Mouse (Mus musculus) cerebellum, postnatal 36 days (tissue): ENCODE measurements around the gene Crk.
"Not testable (repeated sequence)": the region's sequence is repeated elsewhere in the genome, so short reads cannot be mapped to it uniquely, and the experiment has no call there.

ENCODE experiments used
- DNase-seq, 2 experiments: peaks; one replicate each; pipeline ENCODE4 v3.0.0; 2021 to 2022; ENCODE audit warnings: mixed read lengths in 2 of 2

The Crk gene

DNA sequence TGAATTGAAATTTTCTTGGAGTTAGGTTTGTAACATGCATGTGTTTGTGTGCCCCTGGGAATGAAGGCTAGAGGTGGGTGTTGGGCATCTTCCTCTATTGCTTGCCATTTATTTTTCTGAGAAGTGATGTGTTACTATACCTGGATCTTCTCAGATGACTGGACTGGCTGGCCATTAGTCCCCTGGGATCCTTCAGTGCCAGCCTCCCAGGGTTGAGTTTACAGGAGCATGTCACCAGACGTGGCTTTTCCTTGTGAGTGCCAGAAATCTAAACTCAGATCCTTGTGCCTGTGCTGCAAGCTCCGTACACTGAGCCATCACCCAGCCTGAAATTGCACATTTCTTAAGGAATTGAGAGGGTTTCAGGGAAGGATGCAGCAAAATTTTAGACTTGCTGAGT is 5.9 kb downstream of the Crk start:
- no peak for DNase-seq

DNA sequence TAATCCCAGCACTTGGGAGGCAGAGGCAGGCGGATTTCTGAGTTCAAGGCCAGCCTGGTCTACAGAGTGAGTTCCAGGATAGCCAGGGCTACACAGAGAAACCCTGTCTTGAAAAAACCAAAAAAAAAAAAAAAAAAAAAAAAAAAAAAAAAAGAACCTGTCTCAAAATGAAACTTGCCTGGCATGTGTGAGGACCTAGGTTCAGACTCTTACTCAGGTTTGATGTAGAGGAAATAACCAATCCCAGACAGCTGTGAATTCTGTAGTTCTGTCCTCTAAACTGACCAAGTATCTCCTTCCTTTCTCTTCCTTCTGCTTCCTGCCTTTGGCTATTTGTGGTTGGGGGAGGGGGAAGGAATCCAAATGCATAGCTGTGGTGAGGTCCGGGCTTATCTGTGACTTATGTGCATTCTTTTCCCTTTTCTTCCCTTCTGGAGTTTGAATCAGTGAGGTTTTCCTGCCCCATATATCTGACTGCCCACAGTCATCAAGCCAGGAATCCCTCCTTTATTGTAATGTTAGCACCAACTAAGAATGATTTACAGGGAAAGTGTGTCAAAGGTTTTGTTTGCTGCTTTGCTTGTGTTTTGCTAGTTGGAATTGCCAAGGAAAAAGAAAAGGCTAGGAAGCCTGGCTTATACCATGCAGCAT is 8.4 kb downstream of the Crk start:
- DNase-seq, result no peak

DNA sequence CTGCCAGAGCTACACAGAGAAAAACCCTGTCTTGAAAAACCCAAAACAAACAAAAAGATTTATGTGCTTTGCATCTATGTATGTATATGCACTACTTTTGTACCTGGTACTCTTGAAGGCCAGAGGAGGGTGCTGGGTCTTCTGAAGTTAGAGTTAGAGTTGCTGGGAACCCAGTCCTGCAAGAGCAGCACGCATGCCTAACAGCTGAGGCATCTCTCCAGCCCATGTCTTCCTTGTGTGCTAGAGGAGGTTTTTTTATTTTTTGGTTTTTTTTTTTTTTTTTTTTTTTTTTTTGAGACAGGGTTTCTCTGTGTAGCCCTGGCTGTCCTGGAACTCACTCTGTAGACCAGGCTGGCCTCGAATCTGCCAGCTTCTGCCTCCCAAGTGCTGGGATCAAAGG is 9.1 kb downstream of the Crk start:
- DNase-seq, result no peak

DNA sequence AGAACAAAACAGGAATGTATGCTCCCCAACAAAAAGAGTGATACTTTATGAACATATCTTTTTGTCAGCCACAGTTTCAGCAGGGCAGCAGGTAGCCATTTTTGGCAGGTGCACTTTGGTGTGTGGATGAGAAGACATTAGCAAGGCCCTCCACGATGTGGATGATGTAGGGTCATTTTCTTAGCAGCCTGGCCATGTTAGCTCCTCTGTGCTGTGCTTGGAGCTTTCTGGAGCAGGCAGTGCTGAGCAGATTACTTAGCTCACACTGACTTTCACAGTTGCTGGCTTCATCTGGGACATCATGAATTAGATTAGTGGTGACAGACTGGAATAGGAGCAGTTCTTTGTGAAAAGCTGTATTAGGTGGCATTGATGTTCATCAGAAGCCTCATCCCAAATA is 10.9 kb downstream of the Crk start:
- DNase-seq, result no peak

DNA sequence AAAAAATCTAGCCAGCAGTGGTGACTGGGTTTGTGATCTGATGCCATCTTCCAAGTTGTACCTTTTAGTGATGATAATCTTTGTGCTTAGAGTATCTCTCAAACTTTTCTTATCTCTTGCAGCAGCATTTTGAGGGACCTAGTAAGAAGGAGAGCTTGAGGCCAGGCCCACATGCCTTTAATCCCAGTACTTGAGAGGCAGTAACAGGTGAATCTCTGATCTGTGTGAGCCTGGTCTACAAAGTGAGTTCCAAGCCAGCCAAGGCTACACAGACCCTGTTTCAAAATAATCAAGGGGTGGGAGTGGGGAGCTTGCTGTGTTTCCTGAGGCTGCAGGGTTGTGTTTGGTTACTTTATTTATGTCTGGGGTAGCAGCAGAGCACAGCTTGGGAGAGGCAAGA is 12.0 kb downstream of the Crk start:
- no peak for DNase-seq

DNA sequence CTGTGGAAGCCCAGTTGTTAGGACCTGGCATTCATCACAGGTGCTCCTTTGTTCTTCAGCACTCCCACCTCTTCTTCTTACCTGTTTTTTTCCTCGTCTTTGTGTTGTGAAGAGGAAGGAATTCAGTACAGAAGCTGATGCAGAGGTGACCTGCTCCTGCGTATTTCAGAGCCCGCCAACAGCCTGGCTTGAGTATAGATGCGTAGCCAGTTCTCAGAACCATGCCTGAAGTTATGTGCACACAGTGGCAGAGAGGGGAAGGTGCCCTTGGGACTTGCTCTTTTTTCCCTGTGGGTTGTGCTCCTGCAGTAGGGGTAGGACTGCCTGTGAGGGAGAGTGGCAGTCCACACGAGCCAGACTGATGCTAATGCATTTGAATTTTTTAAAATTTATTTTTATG is 14.5 kb downstream of the Crk start:
- no peak for DNase-seq

DNA sequence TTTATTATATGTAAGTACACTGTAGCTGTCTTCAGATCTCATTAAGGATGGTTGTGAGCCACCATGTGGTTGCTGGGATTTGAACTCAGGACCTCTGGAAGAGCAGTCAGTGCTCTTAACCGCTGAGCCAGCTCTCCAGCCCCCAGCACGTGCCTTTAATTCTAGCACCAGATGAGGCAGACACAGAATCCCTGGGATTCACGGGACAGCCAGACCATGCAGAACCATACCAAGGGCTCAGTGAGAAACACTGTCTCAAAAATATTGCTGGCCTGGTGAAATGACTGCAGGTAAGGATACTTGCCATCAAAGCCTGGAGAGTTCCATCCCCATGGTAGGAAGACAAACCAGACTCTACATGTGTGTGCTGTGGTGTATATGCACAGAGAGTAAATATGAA is 18.4 kb downstream of the Crk start:
- not testable (repeated sequence) for DNase-seq

DNA sequence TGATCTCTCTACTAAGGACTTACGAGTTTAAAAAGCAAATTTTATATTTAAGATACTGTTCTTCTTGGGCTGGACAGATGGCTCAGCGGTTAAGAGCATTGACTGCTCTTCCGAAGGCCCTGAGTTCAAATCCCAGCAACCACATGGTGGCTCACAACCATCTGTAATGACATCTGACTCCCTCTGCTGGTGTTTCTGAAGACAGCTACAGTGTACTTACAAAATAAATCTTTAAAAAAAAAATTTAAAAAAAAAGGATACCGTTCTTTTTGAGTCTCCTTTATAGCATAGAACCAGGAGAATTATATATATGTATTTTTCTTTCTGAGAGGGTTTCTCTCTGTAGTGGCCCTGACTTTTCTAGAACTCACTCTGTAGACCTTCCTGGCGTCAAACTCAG is 21.5 kb downstream of the Crk start:
- no peak for DNase-seq

DNA sequence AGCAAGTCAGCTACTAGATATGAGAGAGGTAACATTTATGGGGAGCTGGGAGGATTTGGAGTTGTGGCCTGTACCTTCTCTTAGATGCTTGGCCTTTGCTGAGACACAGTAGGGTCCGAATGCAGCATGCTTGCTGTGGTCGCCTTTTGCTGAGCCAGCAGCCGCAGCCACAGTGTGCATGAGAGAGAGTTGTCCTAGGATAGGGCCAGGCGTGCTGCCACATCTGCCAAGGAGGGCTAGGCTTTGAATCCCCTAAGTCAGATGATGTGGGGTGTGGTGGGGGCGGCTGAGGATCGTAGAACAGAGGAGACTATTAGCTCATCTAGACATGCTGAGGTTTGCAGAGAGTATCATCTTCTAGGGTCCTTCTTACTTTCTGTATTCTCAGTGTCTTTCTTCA is 23.7 kb downstream of the Crk start:
- DNase-seq, result no peak

DNA sequence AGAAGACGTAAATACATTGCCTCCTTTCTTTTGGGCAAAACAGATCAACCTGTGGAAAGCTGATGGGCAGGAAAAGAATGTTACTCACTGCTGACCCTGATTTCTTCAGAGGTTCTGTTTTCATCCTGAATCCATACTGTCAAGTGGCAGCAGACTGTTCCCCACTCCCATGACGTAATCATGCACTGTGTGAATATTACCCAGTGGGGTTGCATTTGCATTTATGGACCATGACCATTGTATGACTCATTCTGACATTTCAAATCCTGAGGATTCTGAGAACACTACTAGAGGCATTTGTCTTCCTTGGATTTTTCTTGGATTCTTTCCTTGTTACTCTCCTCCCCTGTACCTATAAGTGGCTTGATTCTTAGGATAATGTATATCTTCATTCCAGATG is 24.7 kb downstream of the Crk start:
- no peak for DNase-seq

DNA sequence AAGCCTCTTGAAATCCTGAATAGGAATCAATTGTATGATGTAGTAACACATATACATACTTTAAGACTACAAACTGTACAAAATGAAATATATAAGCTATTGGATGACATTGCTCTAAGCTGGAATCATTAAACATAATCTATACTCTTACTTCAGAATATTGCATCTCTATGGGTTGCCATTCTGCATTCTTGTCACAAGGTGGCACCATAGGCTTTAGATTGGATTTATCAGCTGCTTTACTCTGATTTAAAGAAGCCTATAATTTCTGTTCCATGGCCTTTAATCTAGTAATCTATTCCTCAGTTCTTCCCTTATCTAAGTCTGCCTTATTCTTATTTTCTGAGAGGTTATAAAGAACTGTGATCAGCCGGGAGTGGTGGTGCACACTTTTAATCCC is 34.9 kb downstream of the Crk start:
- DNase-seq, result no peak

DNA sequence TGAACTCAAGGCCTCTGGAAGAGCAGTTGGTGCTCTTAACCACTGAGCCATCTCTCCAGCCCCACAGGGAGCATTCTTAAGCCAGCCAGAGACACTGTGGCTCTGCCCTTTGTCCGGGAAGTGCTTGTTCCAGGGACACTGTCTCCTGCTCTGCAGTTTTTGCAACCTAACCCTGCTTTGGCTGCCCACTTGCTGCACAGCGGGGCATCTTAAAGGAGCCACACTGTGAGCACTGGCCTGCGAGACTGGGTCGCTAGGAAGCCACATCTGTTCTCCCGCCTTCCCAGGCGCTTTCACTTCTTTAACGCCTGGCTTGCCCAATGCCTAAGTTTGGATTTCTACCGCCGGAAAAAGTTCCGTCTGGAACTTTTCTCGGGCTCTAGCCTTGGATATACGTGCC is 36.5 kb downstream of the Crk start:
- DNase-seq, result peak; percentile 29 to 35

DNA sequence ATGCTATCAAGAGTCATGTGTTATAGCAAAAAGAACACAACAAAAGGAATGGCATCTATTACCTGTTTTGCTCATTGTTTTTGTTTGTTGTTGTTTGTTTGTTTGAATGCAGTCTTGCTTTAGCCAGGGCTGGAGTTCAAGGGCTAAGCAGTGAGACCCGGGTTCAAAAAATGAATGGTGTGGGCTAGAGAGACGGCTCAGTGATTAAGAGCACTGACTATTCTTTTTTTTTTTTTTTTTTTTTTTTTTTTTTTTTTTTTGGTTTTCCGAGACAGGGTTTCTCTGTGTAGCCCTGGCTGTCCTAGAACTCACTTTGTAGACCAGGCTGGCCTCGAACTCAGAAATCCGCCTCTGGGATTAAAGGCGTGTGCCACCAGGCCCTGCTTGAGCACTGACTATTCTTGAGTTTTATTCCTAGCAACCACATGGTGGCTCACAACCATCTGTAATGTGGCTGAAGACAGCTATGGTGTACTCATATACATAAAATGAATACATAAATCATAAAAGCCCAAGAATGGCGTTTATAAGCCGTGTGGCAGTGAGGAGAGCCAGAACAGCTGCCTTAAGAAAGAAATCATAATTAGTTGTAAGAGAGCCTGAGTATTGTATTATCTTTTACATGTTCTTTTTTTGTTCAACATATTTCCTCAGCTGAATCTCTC is 37.7 kb downstream of the Crk start:
- DNase-seq, result no peak

DNA sequence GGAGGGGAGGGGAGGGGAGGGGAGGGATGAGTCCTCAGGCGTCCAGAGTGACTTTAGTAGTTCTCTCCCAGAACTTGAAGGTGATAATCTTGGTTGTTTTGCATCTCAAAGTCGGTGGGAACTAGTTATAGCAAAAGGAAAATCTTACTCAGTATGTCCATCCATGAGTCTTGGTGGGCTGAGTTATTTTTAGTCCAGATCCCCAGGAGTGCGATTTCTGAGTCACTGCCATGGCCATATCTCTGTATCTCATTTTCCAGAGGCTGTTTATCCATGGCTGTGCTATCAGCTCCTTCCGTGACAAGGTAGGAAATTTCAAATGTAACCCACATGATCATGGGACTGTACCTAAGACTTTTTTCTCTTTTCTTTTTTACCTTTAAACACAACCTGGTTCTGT is 43.3 kb downstream of the Crk start:
- DNase-seq, result no peak

DNA sequence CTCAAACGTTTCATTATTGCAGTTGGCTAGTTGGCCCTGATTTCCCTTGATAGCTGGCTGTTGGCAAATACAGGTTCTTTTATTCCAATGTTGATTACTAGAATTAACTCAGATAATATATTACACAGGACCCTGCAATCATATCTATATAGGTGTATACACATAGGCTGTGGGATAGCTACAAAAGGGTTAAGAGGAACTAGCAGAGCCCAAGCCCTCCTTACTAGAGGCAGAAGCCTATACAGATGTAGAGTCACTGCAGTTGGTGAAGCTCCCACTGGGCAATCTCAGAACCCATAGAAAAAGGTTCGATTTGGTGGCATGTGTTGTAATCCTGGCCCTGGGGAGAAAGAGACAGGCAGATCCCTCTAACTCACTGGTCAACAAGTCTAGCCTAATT is 48.1 kb downstream of the Crk start:
- DNase-seq, result no peak

DNA sequence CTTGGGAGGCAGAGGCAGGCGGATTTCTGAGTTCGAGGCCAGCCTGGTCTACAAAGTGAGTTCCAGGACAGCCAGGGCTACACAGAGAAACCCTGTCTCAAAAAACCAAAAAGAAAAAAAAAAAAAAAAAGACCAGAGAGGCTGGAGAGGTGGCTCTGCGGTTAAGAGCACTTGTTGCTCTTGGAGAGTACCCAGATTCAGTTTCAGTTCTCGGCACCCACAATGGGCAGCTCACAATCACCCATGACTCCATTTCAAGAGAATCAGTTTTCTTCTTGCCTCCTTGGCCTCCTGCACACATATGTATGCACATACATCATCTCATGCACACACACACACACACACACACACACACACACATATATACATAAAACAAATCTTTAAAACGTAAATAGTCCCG is 48.6 kb downstream of the Crk start:
- not testable (repeated sequence) for DNase-seq

DNA sequence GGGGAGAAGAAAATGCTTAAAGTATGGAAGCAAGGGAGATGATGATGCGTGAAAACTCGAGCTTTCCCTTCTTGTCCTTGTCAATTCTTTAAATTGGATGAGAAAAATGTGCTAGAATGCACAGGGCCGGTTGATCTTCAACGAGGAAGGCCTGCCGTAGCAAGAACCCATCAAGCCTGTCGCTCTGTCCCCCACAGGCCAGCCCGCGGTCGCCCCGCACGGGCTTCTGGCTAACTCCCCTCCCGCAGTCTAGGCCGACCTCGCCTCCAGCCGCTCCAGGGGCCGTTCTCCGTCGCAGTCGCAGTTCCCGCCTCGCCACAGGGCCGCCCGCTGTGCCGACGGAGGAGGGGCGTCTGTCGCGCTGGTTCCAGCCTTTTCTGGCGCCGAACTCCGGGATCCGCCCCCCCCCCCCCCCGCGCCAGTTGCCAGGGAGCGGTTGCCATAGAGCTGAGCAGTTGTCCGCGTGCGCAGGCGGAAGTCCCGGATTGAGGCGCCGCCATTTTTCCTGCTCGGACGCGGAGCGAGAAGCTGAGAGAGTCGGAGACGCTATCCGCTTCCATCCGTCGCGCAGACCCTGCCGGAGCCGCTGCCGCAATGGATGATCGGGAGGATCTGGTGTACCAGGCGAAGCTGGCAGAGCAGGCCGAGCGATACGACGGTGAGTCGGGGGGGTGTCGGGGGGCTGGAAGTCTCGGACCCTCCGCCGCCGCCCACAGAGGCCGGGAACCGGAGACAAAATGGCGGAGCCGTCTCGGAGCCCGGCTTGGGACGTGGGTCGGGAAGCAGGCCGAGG is 53.6 kb downstream of the Crk start, which contains the start of gene Ywhae:
Gene Ywhae (plus strand): TSS at position 436 of the 793 bp plus-strand sequence.
- DNase-seq, result peak; percentile 93

DNA sequence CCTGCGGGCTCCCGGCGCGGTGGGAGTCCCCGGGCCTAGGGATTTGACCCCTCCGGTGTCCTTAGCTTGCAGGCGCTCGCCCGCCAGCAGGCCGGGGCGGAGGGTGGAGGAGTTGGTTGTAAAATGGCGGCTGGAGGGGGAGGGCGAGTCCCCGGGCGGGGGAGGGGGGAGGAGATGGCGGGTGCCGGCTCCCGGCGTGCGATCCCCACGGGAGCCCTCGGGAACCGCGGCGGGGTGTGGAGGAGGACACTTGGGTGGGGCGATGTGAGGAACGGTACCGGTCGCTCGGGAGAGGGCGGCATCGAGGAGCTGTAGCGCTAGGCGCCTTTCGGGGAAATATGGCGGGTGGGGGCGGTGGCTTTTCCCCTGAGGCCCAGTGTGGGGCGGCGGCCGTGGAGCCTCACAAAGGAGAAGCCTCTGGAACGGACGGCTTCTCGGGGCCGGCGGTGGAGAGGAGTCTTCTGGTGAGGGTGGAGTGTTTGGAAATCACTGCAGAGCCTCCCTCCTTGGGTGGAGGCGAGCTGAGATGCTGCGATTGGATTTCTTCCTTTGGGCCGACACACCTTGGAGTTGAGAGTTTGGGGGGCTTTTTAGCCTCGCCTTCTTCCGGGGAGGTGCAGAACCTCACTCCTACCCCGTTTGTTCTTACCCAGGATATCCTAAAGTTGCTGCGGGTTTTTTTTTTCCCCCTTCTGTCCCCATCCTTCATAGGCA is 54.3 kb downstream of the Crk start:
- DNase-seq, result peak in 1 of 2 experiments; percentile 65

DNA sequence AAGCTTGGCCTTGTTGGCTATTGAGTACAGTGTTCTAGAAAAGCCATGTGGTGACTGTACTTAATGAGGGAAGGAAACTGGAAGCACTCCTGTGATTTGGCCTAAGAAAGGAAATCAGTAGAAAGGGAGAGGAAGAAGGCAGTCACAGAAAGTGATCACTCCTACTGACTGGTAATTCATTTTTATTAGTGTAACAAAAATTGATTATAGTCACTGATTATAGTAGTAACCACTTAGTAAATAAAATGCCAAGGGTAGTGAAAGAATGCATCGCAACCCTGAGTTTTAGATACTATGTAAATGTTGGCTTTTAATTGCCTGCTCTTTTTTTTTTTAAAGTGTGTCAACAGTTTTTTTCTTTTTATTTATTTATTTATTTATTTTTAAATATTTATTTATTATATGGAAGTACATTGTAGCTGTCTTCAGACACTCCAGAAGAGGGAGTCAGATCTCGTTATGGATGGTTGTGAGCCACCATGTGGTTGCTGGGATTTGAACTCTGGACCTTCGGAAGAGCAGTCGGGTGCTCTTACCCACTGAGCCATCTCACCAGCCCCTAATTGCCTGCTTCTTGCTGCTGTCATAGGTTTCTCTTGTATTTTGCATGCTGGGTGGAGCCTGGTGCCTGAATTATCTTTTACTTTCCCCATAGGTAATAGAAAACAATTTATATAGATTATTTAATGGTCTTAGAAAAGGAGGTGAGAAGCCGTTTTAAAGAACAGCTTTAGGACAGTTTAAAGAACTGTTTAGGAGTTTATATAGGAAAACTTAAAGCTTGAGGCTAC is 56.6 kb downstream of the Crk start:
- no peak for DNase-seq

DNA sequence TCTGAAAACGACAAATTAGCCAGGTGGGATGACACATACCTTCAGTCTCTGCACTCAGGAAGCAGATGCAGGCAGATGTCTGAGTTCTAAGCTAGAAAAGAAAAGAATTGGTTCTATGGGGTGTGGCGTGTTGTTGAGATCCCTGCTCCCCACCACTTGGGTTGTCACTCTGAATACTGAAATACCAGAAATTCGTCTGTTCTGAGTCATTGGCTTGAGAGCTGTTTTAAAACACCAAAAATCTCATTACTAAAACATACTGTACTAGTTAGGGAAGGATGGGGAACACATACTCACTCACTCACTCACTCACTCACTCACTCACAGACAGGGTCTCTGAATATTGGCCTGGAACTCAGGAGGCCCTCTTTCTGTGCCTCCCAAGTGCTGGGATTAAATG is 57.9 kb downstream of the Crk start:
- DNase-seq, result no peak

DNA sequence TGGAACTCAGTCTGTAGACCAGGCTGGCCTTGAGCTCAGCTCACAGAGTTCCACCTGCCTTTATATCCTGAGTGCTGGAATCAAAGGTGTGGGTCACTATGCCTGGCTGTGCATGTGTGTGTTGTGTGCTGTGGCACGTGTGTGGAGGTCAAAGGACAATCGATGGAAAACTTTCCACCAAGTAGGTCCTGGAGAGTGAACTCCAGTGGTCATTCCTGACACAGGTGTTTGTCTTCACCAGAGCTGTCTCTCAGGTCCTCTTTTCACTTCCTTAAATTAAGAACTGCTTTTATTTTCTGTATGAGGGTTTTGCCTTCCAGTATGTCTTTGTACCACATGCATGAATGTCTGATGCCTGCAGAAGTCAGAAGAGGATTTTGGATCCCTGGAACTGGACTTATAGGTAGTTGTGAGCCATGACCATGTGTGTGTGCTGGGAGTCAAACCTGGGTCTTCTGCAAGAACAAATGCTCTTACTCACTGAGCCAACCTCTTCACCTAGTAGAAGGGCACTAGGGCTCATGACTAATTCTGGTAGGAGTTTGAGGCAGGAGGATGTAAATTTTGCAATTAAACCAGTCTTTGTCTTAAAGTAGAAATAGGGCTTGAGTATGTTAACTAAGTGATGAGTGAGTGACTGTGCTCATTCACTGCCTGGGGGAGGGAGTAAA is 58.9 kb downstream of the Crk start:
- DNase-seq, result no peak

DNA sequence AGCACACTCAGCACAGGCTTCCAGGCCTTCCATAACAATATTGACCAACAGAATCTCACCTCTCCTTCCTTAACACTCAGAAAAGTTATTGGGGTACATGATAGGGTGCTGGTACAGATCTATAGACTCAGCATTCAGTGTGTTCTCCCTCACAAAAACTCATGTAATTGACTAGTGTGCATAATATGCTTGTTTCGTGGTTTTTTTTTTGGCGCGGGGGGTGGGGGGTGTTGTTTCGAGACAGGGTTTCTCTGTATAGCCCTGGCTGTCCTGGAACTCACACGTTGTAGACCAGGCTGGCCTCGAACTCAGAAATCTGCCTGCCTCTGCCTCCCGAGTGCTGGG is 59.4 kb downstream of the Crk start:
- no peak for DNase-seq
